Mouse (Mus musculus) embryonic facial prominence, embryonic 11.5 days (tissue): ENCODE measurements around the gene Bahcc1. TPM values are rescaled to one million over a fixed set of nuclear protein-coding genes. Genes with fewer than 3 reads are reported as not detected.

Source experiments
- ATAC-seq: fragments of 200-750 bp; cut with Nextera tagmentation; replicated peaks from 2 replicates; pipeline ENCODE4 v1.8.0; 2017; ENCODE audit warnings: low read depth; ENCODE audit not compliant: insufficient number of reproducible peaks, low FRiP score, low TSS enrichment
- DNase-seq: peaks from one replicate; pipeline ENCODE4 v3.0.0-alpha.2; 2015; ENCODE audit warnings: low spot score
- H3K27ac ChIP-seq: fragments of 300-500 bp; sonication (generic); replicated peaks from 2 replicates; pipeline ENCODE4 v1.5.1; 2014; ENCODE audit warnings: mild to moderate bottlenecking, low read depth, low read length, control low read depth
- H3K27me3 ChIP-seq: fragments of 300-500 bp; sonication (generic); 2 replicates; pipeline ENCODE4 v1.6.1; 2014; ENCODE audit warnings: mild to moderate bottlenecking, low read length, moderate library complexity, mixed read lengths; ENCODE audit not compliant: control insufficient read depth, insufficient read depth
- H3K36me3 ChIP-seq: fragments of 300-500 bp; sonication (generic); replicated peaks from 2 replicates; pipeline ENCODE4 v1.6.1; 2014; ENCODE audit warnings: low read depth, mild to moderate bottlenecking, low read length, moderate library complexity, mixed read lengths; ENCODE audit not compliant: control insufficient read depth, insufficient read depth
- H3K4me1 ChIP-seq: fragments of 300-500 bp; sonication (generic); 2 replicates; pipeline ENCODE4 v1.6.1; 2014; ENCODE audit warnings: low read length, mixed read lengths; ENCODE audit not compliant: control insufficient read depth, insufficient read depth
- H3K4me2 ChIP-seq: fragments of 300-500 bp; sonication (generic); 2 replicates; pipeline ENCODE4 v1.6.1; 2014; ENCODE audit warnings: low read depth, mild to moderate bottlenecking, control low read depth, low read length, moderate library complexity
- H3K4me3 ChIP-seq: fragments of 300-500 bp; sonication (generic); 2 replicates; pipeline ENCODE4 v1.5.1; 2014; ENCODE audit warnings: low read depth, low read length, control low read depth
- H3K9ac ChIP-seq: fragments of 300-500 bp; sonication (generic); replicated peaks from 2 replicates; pipeline ENCODE4 v1.6.1; 2014; ENCODE audit warnings: mild to moderate bottlenecking, control low read depth, low read length
- H3K9me3 ChIP-seq: fragments of 300-500 bp; sonication (generic); replicated peaks from 2 replicates; pipeline ENCODE4 v1.6.1; 2016; ENCODE audit warnings: mild to moderate bottlenecking, low read length, inconsistent platforms, mixed read lengths; ENCODE audit not compliant: control insufficient read depth
- WGBS: fragments of 180-500 bp; shearing (Covaris S2); extraction: QIAGEN DNeasy Blood & Tissue Kit; methylation state at CpG from one replicate; pipeline ENCODE4 v1.1.7; 2014; 5-methylcytosine and 5-hydroxymethylcytosine counted together
- polyA plus RNA-seq: library from polyadenylated mRNA; unstranded; fragments of >200 nt; fragmentation: Nextera tagmentation; extraction: Ambion mirVana; gene quantifications from 2 replicates; pipeline ENCODE4 v1.2.1, GENCODE M21; 2014

Bahcc1 gene
- polyA plus RNA-seq, 1 experiment from 2014 or later, result 13.5 TPM

DNA sequence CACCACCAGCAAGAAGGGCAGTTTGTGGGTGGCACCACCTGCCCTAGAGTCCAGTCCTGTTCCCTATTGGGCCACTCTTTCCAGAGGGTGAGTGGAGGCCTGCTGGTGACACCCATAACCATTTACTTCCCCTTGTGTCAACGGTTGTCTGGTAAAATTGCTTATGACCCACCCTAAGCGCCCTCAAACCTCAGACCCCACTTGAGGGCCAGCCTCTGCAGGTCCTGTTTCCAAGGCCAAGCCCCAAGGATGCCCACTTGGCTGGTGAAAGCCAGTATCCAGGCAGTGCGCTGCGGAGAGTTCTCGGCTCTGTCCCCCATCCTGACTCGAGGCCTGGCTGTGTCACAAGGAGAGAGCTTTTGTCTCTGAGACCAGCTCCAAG is 28.0 kb downstream of the Bahcc1 start:
- ATAC-seq, result no peak
- no peak for DNase-seq
- Histone ChIP-seq H3K4me1 (peaks cover 33% of the 10 kb centered on the region), H3K4me3 (no peak overlapping the region), H3K27ac (no peak overlapping the region), H3K36me3 (no peaks in the 10 kb centered on the region), H3K4me2 (no peak overlapping the region), H3K9me3 (no peaks in the 10 kb centered on the region), H3K27me3 (no peaks in the 10 kb centered on the region), H3K9ac (no peak overlapping the region)
- 85% methylated on average over 6 of the region's 6 CpGs for WGBS

DNA sequence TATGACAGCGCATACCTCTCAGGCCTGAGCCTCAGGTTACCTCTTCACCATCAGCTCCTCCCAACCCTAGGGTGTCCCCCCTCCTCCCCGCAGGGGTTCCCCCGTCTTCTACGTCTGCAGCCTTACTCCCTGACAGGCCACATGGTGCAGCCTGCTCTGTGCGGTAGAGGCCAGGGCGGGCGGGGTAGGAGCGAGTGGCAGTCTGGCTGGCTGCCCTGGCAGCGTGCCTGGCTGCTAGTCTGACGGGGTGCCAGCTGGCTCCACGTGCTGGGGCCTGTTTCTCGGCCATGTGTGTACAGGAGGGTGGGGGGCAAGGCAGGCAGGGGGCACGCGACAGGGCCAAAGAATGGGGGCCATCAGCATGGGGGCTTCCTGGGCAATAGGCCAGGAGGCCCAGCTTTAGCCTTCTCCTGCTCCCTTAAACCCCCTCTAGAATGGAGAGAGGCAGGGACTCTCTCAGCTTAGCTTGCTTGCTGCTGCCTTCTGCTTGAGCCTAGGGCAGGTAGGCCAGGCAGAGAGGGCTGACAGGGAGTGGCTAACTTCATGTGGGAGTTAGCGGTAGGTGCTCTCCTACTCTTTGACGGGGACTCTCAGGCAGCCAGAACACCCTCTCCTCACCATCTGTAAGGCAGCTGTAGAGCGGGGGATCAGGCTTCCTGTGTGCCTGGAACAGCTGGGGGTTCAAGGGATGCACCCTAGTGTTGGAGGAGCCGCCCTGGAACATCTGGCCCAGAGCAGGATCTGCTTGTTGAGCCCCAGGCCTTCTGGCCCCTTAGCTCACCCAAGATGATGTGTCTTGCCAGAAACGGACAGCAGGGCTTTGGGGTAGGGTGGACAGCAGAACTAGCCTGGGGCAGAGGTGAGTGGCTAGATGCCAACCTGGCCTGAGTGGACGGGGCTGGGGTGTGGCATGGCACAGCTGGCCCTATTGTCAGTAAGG is 28.9 kb downstream of the Bahcc1 start:
- no peak overlapping the region for H3K4me3 ChIP-seq
- ATAC-seq (peak; percentile 49), DNase-seq (peak; percentile 33)
- H3K9ac ChIP-seq, result no peak overlapping the region
- peaks cover 35% of the 10 kb centered on the region for H3K4me1 ChIP-seq
- H3K4me2 ChIP-seq, result no peak overlapping the region
- no peaks in the 10 kb centered on the region for H3K27me3 ChIP-seq
- WGBS, result 46% methylated on average over 20 of the region's 20 CpGs
- H3K27ac ChIP-seq, result 0 out of 2 replicates have a peak overlapping the region, but pooled peaks have one; percentile 59
- no peaks in the 10 kb centered on the region for H3K9me3 ChIP-seq
- H3K36me3 ChIP-seq, result no peaks in the 10 kb centered on the region

DNA sequence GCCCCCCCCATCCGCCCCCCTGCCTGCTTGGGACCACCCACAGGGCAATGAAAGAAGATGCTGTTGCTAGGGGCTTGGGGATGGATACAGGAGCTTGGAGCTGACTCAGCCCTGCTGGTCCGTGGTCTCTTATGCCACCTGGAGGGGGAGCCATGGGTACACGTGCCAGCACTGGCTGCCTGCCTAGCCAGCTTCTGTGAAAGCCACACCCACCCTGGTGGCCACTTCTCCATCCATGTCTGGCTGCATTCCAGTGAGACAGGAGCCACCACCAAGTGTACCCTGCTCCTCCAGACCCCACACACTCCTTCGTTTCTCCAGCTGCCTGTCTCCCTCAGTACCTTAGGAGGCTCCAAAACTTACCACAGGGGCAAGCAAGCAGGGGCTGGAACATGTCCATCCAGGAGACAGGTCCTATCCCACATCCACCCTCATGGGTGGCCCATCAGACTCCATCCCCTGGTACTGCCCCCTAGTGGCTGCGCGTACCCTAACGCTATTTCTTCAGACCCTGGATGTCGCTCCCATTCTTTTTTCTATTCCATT is 29.7 kb downstream of the Bahcc1 start:
- no peak overlapping the region for H3K9ac ChIP-seq

DNA sequence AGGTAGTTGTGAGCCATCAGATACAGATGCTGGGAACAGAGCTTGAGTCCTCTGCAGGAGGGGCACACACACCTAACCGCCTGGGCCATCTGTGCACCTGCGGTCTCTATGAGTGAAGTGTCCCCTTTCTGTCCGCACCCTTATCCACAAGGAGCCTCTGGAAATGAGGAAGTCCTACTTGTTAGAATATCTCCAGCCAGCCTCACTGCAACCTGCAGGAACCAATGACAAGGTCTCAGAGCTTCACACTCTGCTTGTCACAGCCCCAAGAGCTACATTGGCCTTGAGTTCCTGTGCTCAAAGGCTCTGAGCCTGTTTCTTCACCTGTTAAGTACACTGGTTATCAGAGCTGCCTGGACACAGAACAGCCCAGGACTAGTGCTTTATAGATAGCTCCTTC is 30.4 kb downstream of the Bahcc1 start:
- no peak for DNase-seq
- Histone ChIP-seq H3K9me3 (no peaks in the 10 kb centered on the region), H3K4me2 (no peak overlapping the region), H3K9ac (no peak overlapping the region), H3K36me3 (no peaks in the 10 kb centered on the region), H3K27me3 (no peaks in the 10 kb centered on the region), H3K27ac (no peak overlapping the region), H3K4me3 (no peak overlapping the region), H3K4me1 (peaks cover 35% of the 10 kb centered on the region)
- no peak for ATAC-seq
- 94% methylated on average over 3 of the region's 3 CpGs for WGBS

More for the DNA sequence above, 29.7 kb downstream of the Bahcc1 start:
- H3K27ac ChIP-seq, result 0 out of 2 replicates have a peak overlapping the region, but pooled peaks have one; percentile 59
- 38% methylated on average over 8 of the region's 8 CpGs for WGBS
- DNase-seq (peak; percentile 76), ATAC-seq (peak; percentile 24)
- no peak overlapping the region for H3K4me3 ChIP-seq
- H3K4me2 ChIP-seq, result no peak overlapping the region
- H3K4me1 ChIP-seq, result peaks cover 35% of the 10 kb centered on the region
- H3K27me3 ChIP-seq, result no peaks in the 10 kb centered on the region
- no peaks in the 10 kb centered on the region for H3K36me3 ChIP-seq
- H3K9me3 ChIP-seq, result no peaks in the 10 kb centered on the region

DNA sequence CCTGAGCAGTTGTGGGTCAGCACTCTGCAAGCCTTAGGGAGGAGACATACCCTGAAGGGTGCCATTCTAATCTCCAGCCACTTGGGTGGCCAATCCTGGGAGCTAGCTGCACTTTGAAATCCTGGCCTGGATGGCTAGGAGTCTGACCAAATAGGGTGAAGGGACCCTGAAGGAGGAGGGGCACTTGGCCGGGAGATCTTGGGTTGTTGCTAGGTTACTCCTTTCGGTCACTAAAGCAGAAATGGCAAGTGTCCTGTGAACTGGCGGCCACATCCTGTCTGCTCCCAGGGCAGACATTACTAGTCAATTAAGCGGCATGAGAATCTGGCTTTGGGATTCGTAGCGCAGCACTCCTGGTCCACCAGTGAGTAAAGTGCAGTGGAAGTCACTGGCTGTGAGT is 31.3 kb downstream of the Bahcc1 start:
- Histone ChIP-seq H3K4me1 (peaks cover 32% of the 10 kb centered on the region), H3K27me3 (no peaks in the 10 kb centered on the region), H3K9ac (no peak overlapping the region), H3K36me3 (no peaks in the 10 kb centered on the region), H3K4me2 (no peak overlapping the region), H3K27ac (no peak overlapping the region), H3K4me3 (no peak overlapping the region), H3K9me3 (no peaks in the 10 kb centered on the region)
- 49% methylated on average over 6 of the region's 6 CpGs for WGBS
- no peak for ATAC-seq
- DNase-seq, result no peak

- H3K4me3 ChIP-seq, result no peak overlapping the region
- 58% methylated on average over 5 of the region's 5 CpGs for WGBS
- ATAC-seq, result no peak
- no peaks in the 10 kb centered on the region for H3K36me3 ChIP-seq
- peaks cover 23% of the 10 kb centered on the region for H3K4me1 ChIP-seq
- no peak overlapping the region for H3K4me2 ChIP-seq
- no peak overlapping the region for H3K9ac ChIP-seq
- H3K27ac ChIP-seq, result no peak overlapping the region
- no peaks in the 10 kb centered on the region for H3K27me3 ChIP-seq
- H3K9me3 ChIP-seq, result no peaks in the 10 kb centered on the region
- DNase-seq, result no peak
These were observed 32.7 kb downstream of the Bahcc1 start for GRCm38 (mm10) chr11:120265458-120265857.

GRCm38 (mm10) chr11:120266259-120266758 is 33.6 kb downstream of the Bahcc1 start:
- Histone ChIP-seq H3K4me3 (no peak overlapping the region), H3K4me1 (peaks cover 16% of the 10 kb centered on the region), H3K4me2 (no peak overlapping the region), H3K9ac (no peak overlapping the region), H3K27me3 (no peaks in the 10 kb centered on the region), H3K9me3 (no peaks in the 10 kb centered on the region), H3K27ac (no peak overlapping the region), H3K36me3 (no peaks in the 10 kb centered on the region)
- no peak for DNase-seq
- 87% methylated on average over 14 of the region's 14 CpGs for WGBS
- no peak for ATAC-seq

DNA sequence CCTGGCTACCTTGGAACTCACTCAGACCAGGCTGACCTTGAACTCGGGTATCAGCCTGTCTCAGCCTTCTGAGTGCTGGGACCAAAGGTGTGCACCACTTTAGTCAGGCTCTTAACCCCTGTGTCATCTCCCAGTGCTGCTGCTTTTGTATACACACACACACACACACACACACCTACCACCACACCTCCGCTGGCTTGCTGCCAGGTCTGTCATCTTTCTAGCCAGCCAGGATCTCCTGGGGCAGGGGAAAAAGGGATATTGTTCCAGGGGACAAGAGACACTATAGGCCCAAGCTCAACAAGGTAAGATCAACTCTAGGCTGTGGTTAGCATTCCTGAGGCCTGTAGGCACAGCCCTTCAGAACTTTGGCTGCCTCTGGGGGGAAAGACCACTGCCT is 34.5 kb downstream of the Bahcc1 start:
- H3K9me3 ChIP-seq, result no peaks in the 10 kb centered on the region
- ATAC-seq, result no peak
- DNase-seq, result no peak
- peaks cover 9% of the 10 kb centered on the region for H3K4me1 ChIP-seq
- H3K36me3 ChIP-seq, result peaks cover 3% of the 10 kb centered on the region
- no peak overlapping the region for H3K9ac ChIP-seq
- H3K4me2 ChIP-seq, result no peak overlapping the region
- no peak overlapping the region for H3K4me3 ChIP-seq
- no peak overlapping the region for H3K27ac ChIP-seq
- no peaks in the 10 kb centered on the region for H3K27me3 ChIP-seq
- WGBS, result 86% methylated on average over 2 of the region's 2 CpGs
